Mouse (Mus musculus) kidney, postnatal 14 days (tissue): ENCODE measurements at regions not wholly inside any gene's neighbourhood (a gene's known extent, or its start where the extent isn't known, plus 50 kb on each side); places are given as distances from the start of the nearest gene placed in this dataset.
A peak's percentile ranks its signal among the peaks of the same experiment; 100 is the strongest.

Experiments used
- DNase-seq: peaks from one replicate; pipeline ENCODE4 v3.0.0; 2022; ENCODE audit warnings: mixed read lengths

- DNase-seq = no peak
Observed at GRCm38 (mm10) chr5:47115882-47116281, 867.1 kb upstream of the Slit2 start.

DNA sequence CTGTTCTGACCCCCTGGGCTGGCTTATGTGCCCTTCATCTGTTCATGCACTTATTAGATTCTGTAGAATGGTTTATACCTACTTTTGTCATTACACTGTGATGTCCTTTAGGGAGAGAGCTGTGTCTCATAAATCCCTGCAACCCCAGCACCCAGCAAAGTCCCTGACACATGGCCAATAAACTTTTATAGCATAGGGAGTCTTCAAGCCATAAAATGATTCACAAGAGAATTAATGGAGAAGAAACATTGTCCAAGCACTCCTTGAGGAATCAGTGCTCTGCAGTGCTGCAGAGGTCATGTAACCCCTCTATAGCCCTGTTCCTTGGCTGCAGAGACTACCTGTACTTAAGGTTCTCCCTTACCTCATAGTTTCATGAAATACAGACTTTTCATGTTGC lies 887.2 kb upstream of the Slit2 start:
- DNase-seq = no peak

- no peak for DNase-seq
Observed at GRCm38 (mm10) chr5:47052942-47053341, 930.0 kb upstream of the Slit2 start.

DNA sequence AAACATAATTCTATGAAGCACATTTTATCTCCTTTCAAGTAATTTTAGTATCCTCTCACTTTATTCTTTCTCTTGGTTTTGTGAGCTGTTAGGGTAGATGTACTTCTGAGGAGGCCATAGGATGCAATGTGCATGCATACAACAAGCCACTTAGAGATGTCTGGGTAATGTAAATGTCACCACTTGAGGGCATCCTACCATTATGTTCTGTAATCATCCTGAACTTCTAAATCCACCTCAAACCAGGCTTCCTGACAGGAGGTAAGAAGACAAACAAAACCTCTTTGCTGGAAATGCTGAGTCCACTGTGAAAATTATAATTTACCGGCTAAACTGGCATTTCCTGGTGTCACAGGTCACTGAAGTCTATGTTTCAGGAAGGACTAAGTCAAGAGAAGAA lies 946.2 kb upstream of the Slit2 start:
- DNase-seq = no peak

DNA sequence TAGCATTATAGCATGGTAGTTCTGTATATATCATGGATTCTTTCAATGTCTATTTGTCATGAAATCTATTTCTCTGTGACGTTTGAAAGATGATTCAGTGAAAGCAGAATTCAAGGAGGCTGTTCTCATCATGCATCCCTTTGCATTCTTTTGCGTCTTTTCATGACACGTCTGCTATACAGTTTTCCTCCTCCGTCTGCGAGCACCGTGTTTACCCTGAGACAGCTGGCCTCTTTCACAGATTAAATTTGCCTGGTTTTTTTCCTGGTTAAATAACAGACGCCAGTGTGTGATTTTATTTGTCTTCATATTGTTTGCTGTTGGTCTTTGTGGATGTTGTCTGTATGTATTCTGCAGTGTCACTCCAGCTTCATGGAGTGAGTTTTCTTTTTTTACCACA lies 948.9 kb upstream of the Slit2 start:
- DNase-seq = no peak

GRCm38 (mm10) chr5:47014351-47014750 lies 968.6 kb upstream of the Slit2 start:
- peak; percentile 31 for DNase-seq

DNA sequence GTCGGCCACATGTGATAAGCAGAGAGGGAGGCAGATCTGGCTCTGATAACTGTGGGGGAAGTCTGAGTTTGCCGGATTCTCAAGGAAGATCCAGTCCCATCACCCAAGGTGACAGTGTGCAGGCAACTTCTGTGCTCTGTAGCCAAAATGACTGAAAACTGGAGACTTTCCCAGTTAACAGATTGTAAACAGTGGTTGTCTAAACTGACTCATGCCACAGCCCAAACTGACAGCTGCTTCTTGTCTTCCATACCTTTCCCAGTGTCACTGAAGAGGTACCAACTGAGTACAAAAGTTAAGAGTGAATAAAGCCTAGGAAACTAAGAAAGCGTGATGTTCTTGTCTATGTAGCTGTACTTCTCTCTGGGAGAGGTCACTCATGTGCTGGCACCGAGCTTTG lies 990.4 kb upstream of the Slit2 start:
- DNase-seq = no peak

GRCm38 (mm10) chr5:46986519-46986918 lies 996.4 kb upstream of the Slit2 start:
- no peak for DNase-seq

GRCm38 (mm10) chr5:46980326-46980725 lies 1002.6 kb upstream of the Slit2 start:
- no peak for DNase-seq

DNA sequence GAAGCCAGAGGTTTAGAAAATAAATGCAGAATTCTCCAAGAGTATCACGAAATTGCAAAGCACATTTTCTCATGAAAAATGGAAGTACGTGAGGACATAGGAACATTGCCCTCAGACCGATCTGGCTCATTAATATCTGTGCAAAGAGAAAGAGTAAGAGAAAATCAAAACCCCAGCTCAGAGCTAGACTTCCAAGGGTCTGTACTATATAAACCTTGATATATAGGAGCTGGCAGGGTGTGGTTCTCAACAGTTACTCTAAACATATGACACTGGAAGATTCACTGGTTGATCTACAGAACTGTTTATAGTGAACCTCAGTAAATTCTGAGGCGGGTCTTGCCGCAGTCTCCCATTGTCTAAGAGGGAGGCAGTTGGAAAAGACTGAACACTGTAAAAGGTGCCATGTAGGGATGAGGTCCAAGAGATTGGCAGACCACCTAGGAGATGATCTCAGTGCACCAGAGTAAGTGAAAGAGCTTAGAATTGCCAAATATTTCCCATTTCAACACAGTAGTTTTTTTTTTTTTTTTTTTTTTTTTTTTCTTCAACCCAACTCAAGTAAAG lies 1014.0 kb upstream of the Slit2 start:
- no peak for DNase-seq

GRCm38 (mm10) chr5:46960749-46961148 lies 1022.2 kb upstream of the Slit2 start:
- DNase-seq = no peak

DNA sequence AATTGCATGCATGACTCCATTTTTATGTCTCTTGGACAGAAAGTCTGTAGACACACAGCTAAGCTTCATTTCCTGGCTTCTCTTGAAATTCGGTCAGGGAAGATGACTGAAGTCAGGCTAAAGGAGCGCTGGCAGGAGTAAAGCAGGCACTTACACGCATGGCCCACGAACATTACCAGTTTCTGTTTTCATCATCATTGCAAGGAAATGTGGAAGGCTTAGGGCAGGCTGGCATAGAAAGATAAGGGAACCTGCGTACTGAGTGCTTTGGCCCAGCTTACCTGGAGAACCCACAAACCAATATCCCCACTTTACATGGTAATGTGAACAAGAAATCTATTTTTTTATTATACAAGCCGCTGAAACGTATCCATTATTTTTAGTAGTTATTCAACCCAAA lies 1056.6 kb upstream of the Slit2 start:
- no peak for DNase-seq

GRCm38 (mm10) chr5:46901909-46902308 lies 1044.5 kb upstream of the Lcorl start:
- no peak for DNase-seq

- DNase-seq = no peak
Observed at GRCm38 (mm10) chr5:46894037-46894436, 1036.6 kb upstream of the Lcorl start.

GRCm38 (mm10) chr5:46883956-46884355 lies 1026.5 kb upstream of the Lcorl start:
- DNase-seq = no peak

- DNase-seq = no peak
Observed at GRCm38 (mm10) chr5:46856837-46857236, 999.4 kb upstream of the Lcorl start.

DNA sequence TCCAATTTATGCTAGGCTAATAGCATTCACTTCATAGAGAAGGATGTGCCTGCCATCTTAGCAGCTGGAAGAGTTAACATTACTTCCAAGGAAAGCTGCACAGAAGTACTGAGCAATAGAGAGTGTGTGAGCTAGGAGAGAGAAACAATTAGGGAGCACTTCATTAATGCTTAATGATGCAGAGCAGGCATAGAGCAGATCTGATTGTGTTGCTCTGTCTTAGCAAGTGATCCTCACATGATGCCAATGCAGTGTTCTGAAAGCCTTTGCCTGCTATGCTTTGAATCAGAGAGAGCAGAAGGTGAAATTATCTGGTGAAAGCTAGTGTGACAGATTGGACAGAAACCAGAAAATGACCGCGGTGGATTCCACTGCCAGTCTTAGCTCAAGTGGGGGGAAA lies 987.8 kb upstream of the Lcorl start:
- DNase-seq = no peak

DNA sequence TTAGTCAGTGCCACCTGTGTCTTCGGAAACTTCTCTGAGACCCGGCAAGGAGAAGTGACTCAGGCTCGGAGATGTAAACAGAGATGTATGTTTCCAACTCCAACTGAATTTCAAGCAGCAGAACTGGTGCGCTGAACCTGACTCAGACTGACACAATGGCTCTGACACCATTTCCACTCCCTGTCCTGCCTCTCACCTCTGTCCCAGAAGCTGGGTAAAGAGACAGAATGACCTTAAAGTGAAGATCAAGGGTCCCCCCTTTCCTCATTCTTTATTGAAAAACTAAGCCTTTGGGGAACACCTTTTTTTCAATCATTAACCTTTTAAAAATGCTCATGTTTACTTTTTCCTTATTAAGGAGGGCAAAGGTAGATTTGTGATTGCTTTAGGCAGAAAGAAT lies 979.4 kb upstream of the Lcorl start:
- DNase-seq = no peak

DNA sequence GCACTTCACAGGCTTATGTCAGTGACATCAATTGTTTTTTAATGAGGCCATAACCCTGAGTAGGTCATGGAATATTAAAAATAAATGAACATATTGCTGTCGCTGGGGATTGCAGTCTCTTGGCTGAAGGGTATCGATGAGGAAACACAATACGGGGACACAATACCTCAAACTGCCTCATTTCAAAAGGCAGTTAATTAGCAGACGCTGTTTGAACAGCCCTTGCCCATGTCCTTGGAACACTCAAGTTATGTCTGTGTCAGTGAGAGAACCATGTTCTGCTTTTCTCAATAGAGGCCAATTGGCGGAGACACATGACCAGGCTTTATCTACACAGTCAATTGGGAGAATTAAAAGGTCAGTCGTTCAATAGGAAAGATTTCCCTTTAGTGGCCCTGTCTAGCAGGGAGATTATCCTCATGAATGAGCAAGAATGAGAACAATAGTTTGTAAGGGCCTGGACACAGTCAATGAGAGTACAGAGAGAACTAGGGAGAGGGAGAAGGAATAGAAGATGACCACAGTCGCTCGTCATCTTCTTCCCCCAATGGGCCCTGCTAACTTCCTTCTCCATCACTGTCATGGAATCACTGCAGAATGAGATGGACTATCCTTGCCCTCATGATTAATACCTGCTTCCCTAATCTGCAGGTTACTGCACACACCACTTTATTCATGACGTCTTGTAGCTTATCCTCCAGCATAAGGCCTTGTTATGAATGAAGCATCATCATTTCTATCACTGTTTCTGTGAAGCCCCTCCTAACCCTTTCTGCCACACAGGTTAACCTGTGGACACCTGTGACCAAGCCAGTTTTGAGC lies 973.6 kb upstream of the Lcorl start:
- DNase-seq = no peak

- no peak for DNase-seq
Observed at GRCm38 (mm10) chr5:46830114-46830513, 972.7 kb upstream of the Lcorl start.

DNA sequence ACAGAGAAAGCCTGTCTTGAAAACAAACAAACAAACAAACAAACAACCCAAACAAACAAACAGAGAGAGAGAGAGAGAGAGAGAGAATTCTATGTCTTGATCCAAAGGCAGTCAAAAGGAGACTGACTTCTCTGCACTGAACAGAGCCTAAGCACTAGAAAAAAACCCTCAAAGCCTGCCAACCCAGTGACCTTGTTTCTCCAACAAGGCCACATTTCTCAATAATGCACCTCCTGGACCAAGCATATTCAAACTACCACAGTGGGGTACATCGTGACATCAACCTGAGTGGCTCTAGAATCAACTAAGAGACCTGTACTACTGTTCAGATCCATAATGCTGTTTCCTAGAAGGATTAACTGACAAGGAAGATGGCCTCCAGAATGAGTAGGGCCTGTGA lies 969.0 kb upstream of the Lcorl start:
- DNase-seq = no peak

GRCm38 (mm10) chr5:46824934-46825333 lies 967.5 kb upstream of the Lcorl start:
- no peak for DNase-seq

- DNase-seq = no peak
Observed at GRCm38 (mm10) chr5:46795102-46795501, 937.7 kb upstream of the Lcorl start.

DNA sequence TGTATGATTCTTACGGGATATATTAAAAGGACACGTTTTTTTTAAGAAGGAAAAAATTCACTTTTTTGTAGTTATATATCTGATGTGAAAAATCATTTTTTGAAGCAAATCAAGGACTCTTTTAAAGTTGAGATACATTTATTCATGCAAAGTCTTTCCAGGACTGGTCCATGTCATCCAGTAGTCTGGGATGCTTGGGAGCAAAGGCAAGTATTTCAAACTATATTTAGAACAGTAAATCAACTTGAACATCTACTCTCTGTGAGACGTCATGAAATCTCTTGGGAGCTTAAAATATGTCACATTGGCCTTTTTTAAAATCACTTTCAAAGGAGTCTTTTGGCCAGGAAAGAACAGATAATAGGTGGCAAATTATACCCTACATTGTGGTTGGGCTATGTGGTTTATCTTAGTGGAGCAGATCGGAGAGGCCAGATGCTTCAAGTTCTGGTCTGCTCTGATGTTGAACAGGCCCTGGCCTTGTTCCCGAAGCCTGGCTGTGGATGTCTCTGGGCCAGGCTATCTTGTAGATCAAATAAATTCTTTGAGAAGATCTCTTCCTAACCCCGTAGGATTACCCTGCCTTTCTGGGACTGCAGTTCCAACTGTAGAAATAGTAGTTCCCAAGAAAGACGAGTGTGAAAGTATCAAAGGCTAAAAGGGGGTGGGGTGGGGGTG lies 936.8 kb upstream of the Lcorl start:
- peak; percentile 6 for DNase-seq
